Mouse (Mus musculus): ENCODE data around the gene Kpna7.

- no peak for TF ChIP-seq CTCF (IDR thresholded peaks at IDR 0.05; ENCODE audit: borderline replicate concordance, insufficient read depth, low read length)
- no peak for TF ChIP-seq POLR2A (IDR thresholded peaks at IDR 0.05; ENCODE audit: low read depth, low read length)
Observed at GRCm38 (mm10) chr5:144984839-144985238, 99.0 kb downstream of the Kpna7 start.

Data from embryonic fibroblast, embryonic 13.5 days (primary cell).